Mouse (Mus musculus) mature B cell (primary cell): ENCODE results near the gene Plekha8.

Experiments
- in situ Hi-C: fragments of 300-500 bp; cut with MboI; formaldehyde crosslinking; loops from 2 replicates; pipeline ENCODE4 v1.14.3; 2019

The Plekha8 gene

DNA sequence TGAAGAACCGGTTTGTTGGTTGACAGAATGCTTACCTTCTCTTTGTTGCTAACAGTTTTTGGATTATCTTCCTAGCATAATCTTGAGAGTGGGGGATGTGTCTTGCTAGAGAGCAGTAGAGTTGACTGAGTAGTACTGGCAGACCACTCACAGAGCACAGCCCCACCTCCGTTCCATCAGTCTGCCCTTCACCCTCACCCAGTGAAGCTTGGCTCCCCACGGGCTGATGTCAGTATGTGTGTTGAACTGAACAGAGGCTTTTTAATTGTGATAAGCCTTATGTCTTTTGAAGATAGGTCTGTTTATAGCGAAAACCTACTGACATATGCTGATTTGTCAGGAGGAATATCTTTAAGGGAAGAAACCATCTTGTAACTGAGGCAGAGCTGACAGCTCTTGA, 48.3 kb downstream of the Plekha8 start:
- in situ Hi-C loops = no loop called here

DNA sequence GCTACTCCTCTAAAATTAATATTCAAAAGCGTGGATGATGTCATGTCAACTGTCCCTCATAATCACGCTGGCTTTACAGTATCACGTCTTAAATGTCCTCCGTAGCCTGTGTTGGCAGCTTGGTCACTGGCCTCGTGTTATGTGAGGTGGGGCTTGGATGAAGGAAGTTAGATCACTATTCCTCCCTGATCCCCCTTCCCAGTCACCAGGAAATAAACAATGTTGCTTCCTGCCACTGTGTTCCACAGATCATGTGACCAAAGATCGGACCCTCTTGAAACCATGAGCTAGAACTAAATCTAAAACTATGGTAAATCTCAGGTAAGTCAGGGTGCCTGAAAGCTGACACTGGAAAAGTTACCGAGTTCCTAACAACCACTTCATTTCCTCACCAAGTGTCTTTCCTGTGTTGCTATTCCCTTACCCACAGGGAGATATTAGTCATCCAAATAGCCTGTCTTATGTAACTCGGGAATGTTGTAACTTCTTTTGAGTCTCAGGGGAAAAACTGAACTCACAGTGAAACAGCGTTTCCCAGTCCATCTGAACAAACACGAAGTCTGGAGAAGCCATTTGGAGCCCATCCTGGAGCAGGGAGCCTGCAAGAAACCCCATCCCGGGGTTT, 60.7 kb downstream of the Plekha8 start:
- in situ Hi-C loops = no loop called here

DNA sequence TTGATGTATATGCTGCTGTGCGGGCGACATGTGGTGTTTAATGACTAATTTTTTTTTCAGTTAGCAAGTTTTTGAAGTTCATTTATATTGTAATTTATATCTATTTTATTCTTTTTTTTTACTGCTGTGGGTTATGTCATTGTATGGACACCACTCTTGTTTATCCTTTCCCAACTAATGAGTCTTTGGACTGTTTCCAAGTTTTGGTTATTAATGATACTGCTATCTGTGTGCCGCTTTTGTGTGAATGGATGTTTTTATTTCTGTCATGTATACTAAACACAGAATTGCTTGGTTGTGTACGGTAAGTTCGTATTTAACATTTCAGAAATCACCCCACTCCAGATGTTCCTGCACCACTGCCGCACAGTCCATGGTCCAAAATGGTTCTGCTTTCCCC, 63.0 kb downstream of the Plekha8 start:
- in situ Hi-C loops = no loop called here

DNA sequence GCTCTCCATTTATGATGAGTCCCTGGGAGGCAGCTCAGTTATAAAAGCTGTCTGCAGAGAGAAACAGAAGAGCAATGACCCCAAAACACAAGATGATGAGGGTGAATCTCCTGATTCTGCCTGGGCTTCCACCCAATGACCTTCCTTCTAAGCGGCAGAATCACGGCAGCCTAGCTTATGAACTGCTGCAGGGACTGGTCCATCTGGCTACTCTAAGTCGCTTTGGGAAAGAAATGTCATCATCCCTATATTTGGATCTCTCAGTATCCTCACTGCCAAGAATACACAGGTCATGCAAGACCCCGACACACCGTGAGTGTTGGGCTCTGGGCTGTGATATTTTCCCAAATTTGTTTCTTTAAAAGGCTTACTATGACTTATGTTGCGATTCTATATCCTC, 75.0 kb downstream of the Plekha8 start:
- in situ Hi-C loops = no loop called here

DNA sequence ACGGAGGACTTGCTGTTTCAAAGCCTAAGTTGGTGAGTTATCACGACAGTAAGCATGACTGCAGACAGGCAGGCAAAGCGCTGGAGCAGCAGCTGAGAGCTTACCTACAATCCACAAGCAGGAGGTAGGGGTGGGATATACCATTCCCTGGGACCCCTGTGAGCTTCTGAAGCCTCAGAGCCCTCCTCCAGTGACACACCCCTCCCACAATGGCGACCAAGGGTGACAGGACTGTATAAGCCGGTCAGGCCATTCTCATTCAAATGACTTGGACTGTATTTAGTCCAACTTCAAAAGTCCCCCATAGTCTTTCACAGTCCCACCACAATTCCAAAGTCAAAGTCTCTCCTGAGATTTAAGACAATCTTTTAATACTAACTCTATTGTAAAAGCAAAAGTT, 78.0 kb downstream of the Plekha8 start:
- in situ Hi-C loops = no loop called here

DNA sequence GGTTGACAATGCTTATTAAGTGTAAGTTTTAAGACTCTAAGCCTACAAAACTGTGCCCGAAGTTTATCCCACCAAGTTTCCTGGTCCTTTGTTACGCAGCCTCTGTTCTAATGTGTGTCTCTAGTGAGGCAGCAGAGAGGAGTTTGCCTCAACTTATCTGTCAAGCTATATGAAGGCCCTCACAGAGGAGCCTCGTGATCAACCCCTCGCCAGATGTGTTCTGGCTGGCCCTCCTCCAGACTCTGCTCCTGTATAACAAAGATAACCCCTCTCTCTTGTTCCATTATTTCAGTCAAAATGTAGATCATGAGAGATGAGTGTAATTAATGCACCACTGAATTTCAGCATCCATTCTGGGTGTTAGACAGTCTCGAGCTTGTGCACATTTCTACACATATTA, 84.8 kb downstream of the Plekha8 start:
- in situ Hi-C loops = loop anchor here (25.0 kb wide), 1 partner anchor 483 kb away; no protein-coding TSS in a partner anchor

DNA sequence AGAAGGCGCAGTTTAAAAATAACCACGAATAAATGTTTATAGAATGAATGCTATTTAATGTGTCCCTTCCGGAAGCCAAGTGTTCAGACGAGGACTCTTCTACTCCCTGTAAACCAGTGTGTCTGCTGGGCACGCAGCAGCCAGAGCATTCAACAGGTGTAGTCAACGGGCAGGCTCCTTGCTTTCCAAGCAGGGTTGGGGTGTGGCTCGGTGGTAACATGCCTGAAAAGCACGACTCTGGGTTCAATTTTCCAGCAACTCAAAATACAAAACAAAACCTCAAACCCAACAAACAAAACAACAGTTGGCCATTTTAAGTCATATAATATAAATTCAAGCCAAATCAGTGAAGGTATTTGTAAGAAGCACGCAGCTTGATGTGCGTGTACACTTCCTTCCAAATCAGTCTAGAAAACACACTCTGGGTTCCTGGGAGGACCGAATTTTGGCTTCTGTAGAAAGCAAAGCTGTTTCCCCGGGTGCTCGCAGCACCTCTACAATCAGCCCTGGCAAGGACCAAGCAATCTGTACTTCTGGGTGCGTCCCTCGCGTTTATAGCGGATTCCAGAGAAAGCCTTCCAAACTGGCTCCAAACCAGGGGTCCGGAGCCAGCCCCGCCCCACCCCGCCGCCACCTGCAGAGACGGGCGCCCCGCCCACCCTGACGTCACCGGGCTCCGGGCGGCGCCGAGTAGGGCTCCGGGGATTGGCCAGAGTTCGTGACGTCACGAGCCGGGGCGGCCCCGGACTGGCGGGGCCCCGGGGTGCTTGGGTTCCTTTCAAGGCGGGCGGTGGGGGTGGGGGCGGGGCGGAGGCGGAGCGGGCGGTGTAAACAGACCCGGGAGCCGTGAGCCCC, 86.2 kb downstream of the Plekha8 start, which contains the start of gene Mturn:
TSS of gene Mturn (plus strand) at position 734 of the 855 bp plus-strand sequence.
- in situ Hi-C loops = loop anchor here (25.0 kb wide), 1 partner anchor 481 kb away; no protein-coding TSS in a partner anchor

DNA sequence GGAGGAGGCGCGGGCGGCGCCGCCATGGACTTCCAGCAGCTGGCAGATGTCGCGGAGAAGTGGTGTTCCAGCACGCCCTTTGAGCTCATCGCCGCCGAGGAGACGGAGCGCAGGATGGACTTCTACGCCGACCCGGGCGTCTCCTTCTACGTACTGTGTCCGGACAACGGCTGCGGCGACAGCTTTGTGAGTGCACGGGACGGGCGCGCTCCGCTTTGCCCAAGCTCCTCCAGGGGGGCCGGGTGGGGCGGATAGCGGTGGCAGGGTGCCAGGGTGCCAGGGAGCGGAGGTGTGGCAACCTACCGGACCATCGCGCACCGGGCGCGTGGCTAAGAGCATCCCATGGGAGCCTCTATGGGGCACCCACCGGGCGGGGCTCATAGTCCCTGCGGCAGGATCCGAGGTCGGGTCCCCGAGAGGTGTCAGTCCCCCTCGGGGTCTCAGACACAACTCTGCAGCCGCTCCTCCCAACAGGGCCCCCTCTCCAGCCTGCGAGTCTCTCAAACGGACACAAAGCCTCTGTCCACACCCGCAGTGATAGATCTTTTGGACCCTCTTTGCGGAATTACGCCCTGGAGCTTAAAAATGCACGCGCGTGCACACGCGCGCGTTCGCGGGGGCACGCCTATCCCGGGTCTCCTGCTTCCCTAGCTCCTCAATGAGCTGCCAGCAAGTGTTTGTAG, 87.0 kb downstream of the Plekha8 start:
- in situ Hi-C loops = loop anchor here (25.0 kb wide), 1 partner anchor 480 kb away; no protein-coding TSS in a partner anchor

DNA sequence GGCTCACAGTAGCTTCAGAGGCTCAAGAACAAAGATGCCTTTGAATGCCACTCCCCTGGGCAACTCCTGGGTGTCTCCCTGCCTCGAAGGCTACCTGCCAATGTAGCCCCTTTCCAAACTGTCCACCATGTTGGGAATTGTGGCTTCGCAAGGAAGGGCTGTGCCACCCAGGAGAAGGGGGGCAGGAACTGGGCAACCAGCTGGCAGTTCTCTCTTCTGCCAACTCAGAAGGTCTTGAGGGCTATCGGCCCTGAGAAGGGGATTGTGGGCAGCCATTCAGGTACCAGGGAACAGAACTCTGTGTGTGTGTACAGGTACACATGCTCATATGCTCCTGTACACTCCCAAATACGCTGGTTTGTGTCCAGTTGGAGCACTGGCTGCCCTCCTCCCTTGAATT, 89.2 kb downstream of the Plekha8 start:
- in situ Hi-C loops = loop anchor here (25.0 kb wide), 1 partner anchor 478 kb away; no protein-coding TSS in a partner anchor

DNA sequence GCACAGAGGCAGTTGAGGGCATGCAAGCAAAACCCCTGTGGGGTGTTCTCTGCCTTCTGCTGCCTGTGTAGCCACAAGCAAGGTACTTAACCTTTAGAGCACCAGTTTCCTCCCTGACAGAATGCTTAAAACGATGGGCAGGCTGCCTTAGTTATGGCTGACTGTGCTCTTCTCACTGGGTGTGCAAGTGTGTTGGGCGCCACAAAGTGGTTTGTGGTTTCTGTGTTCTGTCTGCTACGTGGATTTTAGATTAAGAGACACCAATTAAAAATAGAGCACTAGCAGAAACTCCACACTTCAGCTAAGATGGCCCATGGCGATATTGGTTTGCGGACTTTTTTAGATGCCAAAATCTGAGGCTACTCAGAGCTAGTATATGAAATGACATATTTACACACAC, 90.2 kb downstream of the Plekha8 start:
- in situ Hi-C loops = loop anchor here (25.0 kb wide), 1 partner anchor 477 kb away; no protein-coding TSS in a partner anchor

DNA sequence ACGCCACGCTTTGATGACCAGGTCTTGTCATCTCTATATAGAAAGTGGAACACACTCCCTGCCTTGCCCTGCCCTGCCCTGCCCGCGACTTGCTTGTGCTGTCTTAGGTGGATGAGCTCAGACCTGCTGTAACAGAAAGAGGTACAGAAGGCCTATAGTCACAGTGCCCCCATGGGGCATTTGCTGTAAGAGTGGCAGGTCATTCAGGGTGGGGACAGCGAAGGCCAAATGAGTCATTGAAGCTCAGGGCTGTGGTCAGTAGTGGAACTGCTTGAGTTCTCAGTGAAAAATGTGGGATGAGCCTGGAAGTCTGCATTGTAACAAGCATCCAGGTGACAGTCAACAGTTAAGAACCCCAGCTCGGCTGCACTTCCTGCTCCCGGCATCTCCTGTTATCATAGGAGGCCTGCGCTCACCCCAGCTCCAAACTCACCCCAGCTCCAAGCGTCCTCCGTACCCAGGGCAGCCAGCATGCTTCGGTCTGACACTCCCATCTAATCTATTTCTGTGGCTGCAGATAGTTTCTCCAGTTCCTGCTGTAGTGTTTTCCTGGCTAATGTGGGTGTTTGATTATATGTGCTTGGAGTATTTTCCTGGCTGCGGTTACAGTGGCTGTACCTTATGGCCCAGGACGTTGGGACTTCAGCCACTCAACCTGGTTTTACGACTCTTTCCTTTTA, 90.9 kb downstream of the Plekha8 start:
- in situ Hi-C loops = loop anchor here (25.0 kb wide), 1 partner anchor 476 kb away; no protein-coding TSS in a partner anchor

DNA sequence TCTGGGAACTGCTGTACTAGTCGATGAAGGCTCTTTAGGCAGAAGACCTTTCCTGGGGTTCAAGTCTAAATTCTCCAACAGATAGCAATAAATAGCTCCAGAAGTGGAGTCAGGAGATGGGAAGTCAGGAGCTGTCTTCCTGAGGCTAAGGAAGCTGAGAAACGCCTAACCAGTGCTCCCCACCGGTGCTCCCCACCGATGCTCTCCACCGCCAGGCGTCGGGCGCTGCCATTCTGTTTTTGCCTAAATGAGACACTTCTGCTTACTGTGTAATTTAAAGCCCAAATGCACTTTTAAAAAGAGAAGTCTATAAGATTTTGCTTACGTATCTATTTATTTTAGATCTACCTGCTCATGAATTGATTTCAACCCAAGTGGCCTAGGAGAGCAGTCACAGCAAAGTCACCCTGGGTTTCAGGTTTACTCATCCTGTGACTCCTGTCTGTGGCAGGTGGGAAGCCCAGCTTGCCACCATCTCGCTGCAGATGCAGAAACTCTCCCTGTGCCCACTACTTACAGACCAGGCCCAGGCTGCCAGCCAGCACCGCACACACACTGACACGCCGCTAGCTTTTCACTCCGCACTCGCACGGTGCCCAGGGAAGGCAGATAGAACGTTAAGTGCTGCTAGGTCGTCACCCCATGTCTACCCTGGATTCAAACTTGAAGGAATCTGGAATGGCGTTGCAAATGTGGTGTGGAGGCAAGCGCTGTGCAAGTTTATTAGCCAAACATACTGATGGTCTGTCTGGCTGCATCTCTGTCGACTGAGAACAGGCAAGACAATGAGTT, 92.2 kb downstream of the Plekha8 start:
- in situ Hi-C loops = loop anchor here (25.0 kb wide), 1 partner anchor 475 kb away; no protein-coding TSS in a partner anchor

DNA sequence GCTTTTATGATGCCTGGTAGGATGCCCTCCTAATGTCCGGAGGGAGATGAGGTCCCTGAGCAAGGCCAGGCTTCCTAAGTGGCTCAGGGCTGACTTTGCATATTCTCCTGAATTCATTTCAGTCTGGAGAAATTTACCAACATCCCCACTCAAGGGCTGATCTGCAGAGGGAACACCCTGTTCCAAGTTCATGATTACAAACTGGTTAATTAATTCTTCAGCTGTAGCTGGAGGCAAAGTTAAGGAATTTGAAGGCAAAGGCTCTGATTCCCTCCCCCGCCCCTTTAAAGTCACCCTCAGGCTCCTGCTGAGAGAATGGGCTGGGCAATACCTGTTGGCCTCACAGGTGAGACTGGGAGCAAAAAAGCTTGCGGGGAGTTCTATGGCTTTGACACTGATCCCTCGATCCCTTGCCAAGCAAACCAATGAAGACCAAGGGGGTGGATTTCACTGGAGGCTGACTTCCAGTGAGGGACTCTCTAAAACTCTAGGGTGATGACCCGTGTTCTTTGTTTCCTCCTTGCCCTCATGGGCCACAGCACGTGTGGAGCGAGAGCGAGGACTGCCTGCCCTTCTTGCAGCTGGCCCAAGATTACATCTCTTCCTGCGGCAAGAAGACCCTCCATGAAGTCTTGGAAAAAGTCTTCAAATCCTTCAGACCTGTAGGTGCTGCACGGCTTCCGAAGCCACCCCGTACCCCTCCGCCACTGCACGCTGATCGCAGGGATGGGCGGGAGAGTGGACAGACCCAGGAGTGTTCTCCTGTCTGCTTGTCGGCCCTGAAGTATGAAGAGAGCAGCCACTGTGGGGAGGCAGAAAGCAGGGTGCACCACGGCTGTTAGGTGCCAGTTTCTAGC, 93.8 kb downstream of the Plekha8 start:
- in situ Hi-C loops = loop anchor here (25.0 kb wide), 1 partner anchor 474 kb away; no protein-coding TSS in a partner anchor

DNA sequence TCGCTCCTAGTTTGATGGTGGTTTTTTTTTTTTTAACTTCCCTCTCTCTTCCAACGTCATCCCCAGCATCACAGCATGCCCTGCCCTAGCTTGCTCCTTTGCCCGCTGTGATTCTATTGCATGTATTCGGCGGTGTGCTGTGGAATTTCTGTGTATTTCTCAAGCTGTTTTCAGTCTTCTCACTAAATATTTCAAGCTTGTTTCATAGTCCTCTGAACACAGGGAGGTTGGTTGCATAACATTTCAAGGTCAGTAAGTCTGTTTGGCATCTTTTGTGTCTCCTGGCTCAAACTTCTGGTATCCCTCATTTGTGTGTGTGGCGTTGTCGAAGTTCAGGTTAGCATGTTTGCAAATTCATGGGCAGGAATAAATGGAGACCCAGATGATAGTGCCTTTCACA, 94.8 kb downstream of the Plekha8 start:
- in situ Hi-C loops = loop anchor here (25.0 kb wide), 1 partner anchor 473 kb away; no protein-coding TSS in a partner anchor

DNA sequence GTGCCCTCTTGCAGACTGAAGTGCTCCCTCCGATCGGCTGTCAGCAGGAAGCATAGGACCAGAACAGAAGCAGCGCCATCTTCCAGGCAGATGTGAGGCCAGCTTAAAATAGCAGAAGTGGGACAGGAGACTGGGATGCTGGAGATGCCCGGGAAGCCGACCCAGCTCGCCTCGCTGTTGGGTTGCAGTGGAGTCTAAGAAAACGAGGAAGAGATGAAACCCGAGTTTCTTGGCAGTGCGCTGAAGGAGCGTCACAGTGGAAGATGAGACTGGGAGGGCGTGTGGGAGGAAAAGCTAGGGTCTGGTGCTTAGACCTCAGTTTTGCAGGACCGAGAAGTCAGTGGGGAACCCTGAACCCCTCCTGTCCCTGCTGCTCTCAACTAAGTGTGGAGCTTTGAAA, 95.9 kb downstream of the Plekha8 start:
- in situ Hi-C loops = loop anchor here (25.0 kb wide), 1 partner anchor 471 kb away; no protein-coding TSS in a partner anchor

DNA sequence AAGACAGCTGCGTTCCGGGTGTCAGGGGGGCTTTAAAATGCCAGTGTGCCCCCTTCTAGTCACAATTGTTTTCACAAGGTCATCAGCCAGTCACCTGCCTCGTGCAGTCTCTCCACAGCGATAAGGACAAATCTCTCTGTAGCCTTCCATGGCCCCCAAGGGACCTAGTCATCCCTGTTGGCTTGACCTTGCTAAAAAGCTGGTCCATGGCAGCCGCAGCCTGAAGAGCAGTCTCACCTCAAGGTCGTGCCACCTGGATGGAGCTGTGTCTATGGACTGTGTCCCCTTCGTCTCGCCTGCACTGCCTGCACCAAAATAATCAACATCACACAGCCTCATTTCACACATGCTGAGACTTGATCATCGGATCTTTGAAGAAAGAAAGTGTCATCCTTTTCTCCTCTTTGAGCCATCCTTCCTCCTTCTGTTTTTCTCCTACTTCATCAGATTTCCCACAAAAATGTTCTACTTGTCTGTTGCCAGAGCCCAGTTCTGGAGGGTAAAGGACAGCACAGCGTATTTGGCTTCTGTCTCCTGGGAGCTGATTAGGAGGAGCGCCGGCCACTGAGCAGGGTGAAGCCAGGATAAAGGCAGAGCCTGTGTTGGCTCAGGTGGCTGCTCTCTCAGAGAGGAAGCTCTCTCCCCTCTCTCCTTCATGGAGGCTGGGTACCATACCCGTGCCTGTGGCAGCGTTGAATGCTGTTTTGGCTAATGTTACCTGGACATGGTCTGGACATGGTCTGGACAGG, 96.6 kb downstream of the Plekha8 start:
- in situ Hi-C loops = loop anchor here (25.0 kb wide), 1 partner anchor 471 kb away; no protein-coding TSS in a partner anchor

DNA sequence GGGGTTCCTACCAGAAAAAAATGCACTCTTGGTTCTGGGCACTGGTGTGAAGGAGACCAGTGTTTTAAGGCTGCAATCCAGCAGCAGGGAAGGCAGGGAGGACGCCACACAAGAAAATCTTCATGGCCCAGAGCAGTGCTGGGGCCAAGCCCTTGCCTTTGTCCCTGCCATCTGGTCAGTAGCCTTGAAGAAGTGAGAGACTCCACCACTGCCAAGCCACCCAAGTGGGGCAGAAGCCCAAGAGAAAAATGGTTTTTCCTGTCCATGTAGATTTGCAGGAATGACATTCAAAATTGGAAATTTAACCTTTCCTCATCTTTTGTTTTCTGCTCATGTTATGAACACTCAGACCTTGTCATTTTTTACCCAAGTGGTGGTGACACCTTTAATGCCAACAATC, 97.3 kb downstream of the Plekha8 start:
- in situ Hi-C loops = loop anchor here (25.0 kb wide), 1 partner anchor 470 kb away; no protein-coding TSS in a partner anchor

DNA sequence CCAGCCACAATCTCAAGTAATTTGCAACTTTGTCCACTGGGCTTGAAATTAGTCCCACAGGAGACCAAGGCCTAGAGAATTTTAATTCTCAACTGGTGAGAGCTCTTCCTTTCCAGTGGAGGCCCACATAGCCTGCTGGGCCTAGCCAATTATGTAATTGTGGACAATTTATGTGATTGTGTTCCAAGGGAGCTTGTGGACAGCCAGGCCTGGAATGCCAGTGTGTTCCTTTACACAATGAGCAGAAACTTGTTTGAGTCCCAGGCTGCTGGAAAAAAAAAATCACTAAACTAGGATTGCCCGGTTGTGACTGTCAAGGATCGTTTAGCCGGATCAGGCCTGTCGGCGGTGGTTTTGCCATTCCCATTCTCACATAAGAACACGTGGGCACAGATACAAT, 98.4 kb downstream of the Plekha8 start:
- in situ Hi-C loops = loop anchor here (25.0 kb wide), 1 partner anchor 469 kb away; no protein-coding TSS in a partner anchor
